Mouse (Mus musculus) gastrocnemius, postnatal 10 days (tissue): Measurements from ENCODE around the gene Ambra1. TPM values are rescaled to one million over a fixed set of nuclear protein-coding genes. Genes with fewer than 3 reads are reported as not detected.
"Not testable (repeated sequence)": the region's sequence is repeated elsewhere in the genome, so short reads cannot be mapped to it uniquely, and the experiment has no call there.

ENCODE experiments used
- DNase-seq: peaks from one replicate; pipeline ENCODE4 v3.0.0; 2021; ENCODE audit warnings: mixed read lengths
- long read RNA-seq, 2 experiments: library from polyadenylated mRNA; stranded (forward); transcript quantifications; one replicate each; pipeline ENCODE4 v2.0.0; 2021
- total RNA-seq, 2 experiments: library from RNA; stranded (reverse); gene quantifications; 2 replicates each; pipeline ENCODE4 v1.2.3; 2021

Gene Ambra1
- total RNA-seq = 10 to 100 TPM; 16.6 to 22.1 TPM
- long read RNA-seq, experiment 1, full-length matches to known transcripts = 5 of 17 reads
- long read RNA-seq, experiment 1, partial matches to known transcripts = 8 of 17 reads
- long read RNA-seq, experiment 1, other reads (novel, unspliced or antisense) = 4 of 17 reads
- long read RNA-seq, experiment 2, full-length matches to known transcripts = 1 of 6 reads
- long read RNA-seq, experiment 2, partial matches to known transcripts = 1 of 6 reads
- long read RNA-seq, experiment 2, other reads (novel, unspliced or antisense) = 4 of 6 reads

DNA sequence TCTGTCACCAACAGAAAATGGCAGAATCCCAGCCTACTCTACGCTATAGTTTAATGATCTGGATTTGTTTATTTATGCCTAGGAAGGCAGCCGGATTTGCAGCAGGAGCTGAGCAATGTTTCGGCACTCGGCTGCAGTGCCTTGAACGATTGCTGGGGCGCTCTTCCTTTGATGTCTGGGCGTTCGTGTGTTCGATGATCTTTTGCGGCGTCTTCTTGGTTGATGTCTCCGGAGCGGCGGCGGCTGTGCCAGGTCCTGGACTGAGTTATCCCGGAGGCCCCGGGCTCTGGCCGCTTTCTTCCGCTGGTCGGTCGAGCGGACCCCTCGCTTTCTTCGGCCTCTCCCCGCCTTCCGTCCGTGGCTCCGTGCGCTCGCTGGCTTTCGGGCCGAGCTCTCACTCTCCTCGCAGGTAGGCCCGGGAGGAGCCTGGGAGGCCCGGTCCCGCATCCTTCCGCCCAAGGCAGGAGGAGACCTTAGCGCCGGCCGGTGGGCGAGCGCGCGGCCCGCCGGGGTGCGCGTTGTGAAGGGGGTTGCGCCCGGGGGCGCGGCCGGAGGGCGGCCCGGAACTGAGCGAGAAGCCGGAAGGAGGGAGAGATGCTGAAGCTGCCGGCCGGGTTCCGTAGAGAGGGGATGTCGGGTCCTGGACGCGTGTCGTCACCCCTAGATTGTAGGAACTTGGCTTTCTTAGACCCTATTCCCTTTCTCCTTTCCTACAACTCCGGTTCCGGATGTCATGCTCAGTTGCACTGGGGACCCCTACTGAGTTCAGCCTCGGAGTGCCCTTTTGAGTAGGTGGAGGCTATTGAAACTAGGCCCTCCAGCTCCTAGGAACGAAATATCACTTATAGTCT is at the start of gene Ambra1:
Ambra1 (plus strand) TSS at position 164 of the 851 bp plus-strand sequence.
- peak; percentile 74 for DNase-seq

DNA sequence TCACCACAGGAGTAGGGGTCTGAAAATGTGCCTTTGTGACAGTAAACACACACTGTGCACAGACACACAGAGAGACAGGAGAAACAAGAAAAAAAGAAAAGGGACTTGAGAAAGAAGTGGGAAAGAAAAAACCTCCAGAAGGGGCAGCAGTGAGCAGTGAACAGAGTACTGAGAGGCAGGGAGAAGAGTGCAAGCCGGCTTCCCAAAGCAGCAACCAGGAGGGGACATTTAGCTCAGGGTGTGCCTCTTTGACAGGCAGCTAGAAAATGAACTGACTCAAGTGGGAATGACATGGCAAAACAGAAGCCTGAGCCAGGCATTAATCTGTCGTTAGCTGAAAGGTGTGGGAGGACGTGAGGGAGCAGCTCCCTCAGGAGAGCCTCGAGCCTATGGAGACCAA is 47.1 kb upstream of the Ambra1 start:
- peak; percentile 37 for DNase-seq

DNA sequence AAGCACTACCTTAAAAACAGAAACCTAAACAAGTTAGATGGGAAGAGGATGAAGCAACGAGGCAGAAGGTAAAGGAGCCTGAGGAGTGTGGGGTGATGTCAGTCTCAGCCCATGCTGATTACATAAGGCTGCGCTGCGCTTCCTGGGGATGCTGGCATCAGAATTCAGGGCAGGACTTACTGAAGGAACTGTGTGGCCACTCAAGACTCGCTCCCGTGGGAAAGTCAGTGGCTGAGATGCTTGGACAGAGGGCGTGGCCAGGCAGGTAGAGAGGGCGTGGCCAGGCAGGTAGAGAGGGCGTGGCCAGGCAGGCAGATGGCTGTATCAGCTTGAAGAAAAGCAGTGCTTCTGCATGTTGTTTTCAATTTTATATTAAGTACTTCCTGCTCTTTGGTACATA is 46.0 kb upstream of the Ambra1 start:
- DNase-seq = no peak

DNA sequence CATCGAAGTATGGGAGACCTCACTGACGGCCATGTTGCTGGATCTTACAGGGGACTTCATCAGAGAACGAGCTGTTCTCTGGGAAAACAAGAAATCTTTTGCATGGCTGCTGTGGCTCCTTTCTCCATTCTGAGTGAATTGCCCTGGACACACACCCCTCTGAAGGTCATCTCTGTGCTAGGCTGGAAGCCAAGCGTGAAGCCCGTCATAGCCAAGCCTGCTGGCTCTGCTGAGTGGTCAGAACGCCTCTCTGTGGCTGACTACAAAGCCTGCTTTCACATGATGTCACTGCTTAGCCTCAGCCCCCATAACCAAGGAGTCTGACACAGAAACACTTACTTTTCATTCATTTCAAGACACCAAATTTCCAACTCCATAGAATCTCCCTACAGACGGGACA is 40.5 kb upstream of the Ambra1 start:
- DNase-seq = no peak

- DNase-seq = no peak
Observed at GRCm38 (mm10) chr2:91695436-91696224, 34.3 kb upstream of the Ambra1 start.

GRCm38 (mm10) chr2:91696225-91696590 is 33.7 kb upstream of the Ambra1 start:
- no peak for DNase-seq

DNA sequence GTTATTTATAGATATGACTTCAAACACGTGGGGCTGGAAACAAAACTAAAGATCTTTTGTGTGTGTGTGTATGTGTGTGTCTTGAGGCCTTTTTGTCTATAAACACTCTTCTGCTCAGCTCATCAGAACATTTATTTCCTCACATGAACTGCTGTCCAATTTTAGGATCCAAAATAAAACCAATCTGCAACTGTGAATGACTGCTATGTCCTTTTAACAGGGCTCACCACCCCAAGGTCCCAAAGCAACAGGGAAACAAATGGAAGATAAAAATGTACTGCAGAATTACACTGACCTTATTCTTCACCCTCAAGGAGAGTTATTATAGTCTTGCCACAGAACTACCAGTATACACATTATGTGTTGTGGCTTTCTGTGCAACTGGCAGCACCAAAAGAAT is 30.7 kb upstream of the Ambra1 start:
- no peak for DNase-seq

DNA sequence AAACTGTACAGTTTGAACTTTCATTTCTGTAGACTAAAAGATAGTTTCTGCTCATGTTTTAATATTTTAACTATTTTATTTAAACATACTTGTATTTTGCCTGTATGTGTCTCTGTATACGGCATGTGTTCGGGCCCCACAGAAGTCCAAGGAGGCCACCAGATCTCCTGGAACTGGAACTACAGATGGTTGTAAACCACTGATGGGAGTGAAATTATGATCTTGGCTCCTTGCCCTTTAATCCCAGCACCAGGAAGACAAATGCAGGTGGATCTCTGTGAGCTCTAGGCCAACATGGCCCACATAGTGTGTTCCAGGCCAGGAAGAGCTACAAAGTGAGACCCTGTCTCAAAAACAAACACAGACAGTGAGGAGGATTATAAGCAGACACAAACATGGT is 28.6 kb upstream of the Ambra1 start:
- DNase-seq = no peak

DNA sequence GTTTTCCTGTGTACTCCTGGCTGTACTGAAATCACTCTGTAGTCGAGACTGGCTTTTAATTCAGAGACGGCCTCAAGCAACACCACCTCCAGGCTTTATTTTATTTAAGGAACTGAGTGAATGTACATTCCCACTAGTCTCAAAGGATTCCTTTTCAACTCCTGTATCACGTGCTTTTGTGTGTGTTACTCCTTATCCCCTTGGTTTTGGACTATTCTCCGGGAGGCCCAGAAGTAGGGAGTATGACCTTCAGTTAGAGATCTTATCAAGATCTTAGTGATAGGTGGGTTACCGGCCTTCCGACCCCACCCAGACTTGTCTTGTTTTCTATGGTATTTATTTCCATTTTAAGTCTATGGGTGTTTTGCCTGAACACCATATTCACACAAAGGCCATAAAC is 24.2 kb upstream of the Ambra1 start:
- DNase-seq = no peak

GRCm38 (mm10) chr2:91706456-91706855 is 23.5 kb upstream of the Ambra1 start:
- DNase-seq = no peak

GRCm38 (mm10) chr2:91708361-91708760 is 21.6 kb upstream of the Ambra1 start:
- DNase-seq = no peak

DNA sequence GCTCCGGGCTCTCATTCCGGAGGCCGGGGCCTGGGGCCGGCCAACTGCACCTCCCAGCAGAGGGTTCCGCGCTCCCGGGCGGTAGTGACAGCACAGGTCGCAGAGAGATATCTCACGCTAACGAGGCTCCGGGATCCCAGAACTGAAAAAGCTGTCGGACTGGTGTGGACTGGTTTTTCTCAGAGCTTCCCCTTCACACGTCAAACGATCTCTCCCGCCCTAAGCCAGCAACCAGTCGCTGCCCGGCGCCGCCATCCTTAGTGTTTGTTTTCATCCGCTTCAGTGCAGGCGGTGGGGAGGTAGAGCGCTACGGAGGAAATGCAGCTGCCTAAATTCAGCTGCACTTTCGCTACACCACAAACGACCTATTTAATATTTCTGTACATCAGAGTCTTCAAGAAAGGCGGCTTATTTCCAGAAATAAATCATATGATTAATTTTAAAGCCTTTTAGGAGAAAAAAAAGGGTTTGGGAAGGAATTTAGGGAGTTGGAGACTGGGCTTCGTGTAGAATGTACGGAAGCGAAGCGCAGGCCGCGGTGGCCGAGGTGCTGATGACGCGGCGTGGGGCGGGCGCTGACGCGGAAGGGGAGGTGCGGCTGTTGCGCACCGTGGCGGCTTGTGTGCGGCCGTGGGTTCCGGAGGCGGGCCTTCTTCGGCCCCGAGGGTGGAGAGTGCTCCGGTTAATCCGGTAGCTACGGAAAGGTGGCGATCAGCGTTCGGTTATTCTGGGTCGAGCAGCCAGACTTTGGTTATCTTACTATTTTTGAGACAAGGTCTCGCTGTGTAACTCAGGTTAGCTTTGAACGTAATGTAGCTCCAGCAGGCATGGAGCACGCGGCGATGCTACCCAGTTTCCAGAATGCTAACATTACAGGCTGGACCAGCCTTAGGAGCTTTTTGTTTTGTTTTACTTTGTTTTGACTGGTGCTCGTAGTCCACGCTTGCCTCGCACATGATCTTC is 19.4 kb upstream of the Ambra1 start, which contains the start of the genes Atg13 and Harbi1:
Atg13 (minus strand) TSS at position 305 of the 963 bp plus-strand sequence.
Harbi1 (plus strand) TSS at position 581 of the 963 bp plus-strand sequence.
- peak; percentile 93 for DNase-seq

DNA sequence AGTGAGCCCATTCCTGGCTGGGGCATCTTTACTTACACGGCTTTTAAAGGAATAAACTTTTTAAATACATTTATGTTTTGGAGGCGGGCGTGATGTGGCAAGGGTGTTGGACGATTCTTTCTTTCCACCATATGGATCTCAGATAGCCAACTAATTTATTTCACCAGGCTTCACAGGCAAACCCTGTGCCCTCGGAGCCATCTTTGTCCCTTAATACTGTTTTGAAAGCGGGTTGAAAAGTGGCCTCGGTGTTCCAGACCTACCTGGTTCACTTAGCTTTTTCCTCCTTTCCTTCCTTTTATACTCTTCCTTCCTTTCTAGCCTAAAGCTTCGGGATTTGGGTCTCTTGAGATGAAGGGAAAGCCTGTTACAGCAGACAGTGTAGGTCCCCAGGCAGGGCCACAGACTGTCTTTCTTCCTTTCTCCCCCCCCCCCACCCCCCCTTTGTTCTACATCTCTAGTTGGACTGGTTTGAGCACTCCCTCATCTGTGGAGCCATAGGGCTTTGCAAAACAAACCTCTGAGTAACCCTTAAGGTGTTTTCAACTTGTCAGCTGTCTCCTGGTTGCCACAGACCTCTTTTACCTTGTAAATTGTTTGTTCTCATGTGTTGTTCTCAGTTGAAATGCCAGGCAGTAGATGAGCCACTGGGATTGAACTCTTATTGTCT is 18.5 kb upstream of the Ambra1 start:
- no peak for DNase-seq

DNA sequence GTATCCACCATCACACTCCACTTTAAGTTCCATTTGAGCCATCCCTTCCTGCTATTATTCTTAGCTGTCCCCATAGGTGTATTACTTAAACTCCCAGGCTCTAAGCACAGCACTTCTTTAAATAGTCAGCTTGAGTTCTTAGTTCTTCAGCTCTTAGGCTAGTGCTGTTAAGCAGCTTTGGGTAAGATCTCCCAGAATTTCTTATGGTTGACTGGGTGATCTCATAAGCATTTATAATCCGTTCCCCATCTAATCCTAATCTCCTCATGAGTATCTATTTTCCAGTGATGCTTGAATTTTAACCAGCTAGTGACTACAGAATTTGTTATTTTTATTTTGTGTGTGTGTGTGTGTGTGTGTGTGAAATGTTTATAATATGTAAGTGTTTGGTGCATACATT is 15.0 kb upstream of the Ambra1 start:
- DNase-seq = no peak

DNA sequence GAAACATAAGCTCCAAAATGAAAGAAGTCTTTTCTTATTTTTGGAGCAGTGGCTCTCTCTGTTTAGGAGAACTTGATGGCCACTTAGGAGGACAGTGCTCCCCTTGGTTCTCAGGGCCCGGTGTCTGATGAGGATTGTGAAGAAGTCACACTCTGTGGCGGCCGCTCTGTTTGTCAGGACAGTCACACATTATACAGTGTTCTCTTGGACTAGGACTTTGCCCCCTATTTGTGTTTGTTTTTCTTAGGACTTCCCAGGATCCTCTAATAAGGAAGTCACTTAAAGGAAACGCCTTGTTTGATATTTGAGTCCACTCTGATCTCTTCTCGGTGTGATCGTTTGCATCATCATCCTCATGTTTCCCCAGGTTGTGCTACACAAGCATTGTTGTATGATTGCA is 11.7 kb upstream of the Ambra1 start:
- DNase-seq = no peak

- no peak for DNase-seq
Observed at GRCm38 (mm10) chr2:91723382-91723781, 6.6 kb upstream of the Ambra1 start.

DNA sequence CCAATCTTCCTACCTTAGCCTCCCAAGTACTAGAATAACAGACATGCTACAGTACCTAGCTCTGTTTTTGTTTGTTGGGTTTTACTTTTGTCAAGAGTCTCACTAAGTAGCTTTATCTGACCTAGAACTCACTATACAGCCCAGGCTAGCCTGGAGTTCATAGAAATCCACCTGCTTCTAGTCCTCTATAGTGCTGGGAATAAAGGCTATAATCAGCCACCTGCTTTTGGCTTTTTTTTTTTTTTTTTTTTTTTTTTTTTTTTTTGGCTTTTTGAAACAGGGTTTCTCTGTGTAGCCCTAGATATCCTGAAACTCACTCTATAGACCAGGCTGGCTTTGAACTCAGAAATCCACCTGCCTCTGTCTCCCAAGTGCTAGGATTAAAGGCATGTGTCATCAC is 6.0 kb upstream of the Ambra1 start:
- no peak for DNase-seq

GRCm38 (mm10) chr2:91724716-91725115 is 5.2 kb upstream of the Ambra1 start:
- DNase-seq = no peak

- DNase-seq = not testable (repeated sequence)
Observed at GRCm38 (mm10) chr2:91725476-91725875, 4.5 kb upstream of the Ambra1 start.

DNA sequence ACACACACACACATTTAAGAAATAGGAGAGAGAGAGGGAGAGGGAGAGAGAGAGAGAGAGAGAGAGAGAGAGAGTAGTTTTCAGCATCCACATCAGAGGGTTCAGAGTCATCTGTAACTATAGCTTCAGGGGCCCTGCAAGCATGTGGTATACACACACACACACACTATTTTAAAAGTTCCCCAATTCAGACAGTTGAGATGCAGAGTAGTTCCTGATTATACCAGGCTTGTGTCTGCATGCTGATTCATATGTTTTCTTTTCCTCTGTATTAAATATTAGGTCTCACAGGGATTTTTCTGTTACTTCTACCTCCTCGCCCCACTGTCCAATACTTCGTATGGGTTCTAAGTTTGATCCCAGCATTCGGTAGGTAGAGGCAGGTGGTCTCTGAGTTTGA is 2.9 kb upstream of the Ambra1 start:
- DNase-seq = no peak

GRCm38 (mm10) chr2:91729571-91729970 is 363 bp upstream of the Ambra1 start:
- no peak for DNase-seq
